Mouse (Mus musculus): ENCODE data around the gene Slc37a1.

DNA sequence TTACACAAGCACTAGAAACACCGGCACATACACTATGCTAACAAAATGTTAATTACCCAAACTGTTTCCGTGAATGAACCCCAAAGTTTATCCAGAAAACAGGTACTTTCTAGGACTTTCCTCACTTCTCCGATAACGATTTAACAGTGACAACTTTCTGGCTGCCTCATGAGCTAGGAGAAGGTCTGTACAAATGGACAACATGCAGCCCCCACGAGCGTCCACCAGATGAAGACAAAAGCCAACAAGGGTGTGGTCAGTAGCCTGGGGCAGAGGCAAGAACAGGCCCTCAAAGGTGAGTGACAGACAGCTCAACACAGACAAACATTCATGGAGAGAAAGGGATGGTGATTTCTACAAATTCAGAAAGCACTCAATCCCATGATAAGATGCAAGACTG, 19.0 kb upstream of the Slc37a1 start:
- TF ChIP-seq CTCF (IDR thresholded peaks at IDR 0.05; ENCODE audit: borderline replicate concordance, control insufficient read depth, extremely low read depth, insufficient read depth, low read length, poor library complexity): no peak
- TF ChIP-seq POLR2A (IDR thresholded peaks at IDR 0.05; ENCODE audit: control insufficient read depth, extremely low read depth, insufficient read depth, low read length, poor library complexity): no peak

Data from thymus, adult 2 months (tissue).